Mouse (Mus musculus) forebrain, postnatal 0 days (tissue): Measurements from ENCODE around the gene Tlr11. TPM values are rescaled to one million over a fixed set of nuclear protein-coding genes. Genes with fewer than 3 reads are reported as not detected.

ENCODE experiments used
- ATAC-seq: fragments of 200-750 bp; cut with Nextera tagmentation; 2 replicates; pipeline ENCODE4 v1.8.0; 2017; ENCODE audit warnings: mild to moderate bottlenecking, moderate library complexity
- DNase-seq: peaks from one replicate; pipeline ENCODE4 v3.0.0-alpha.2; 2015
- H3K27ac ChIP-seq: fragments of 300-500 bp; sonication (generic); 2 replicates; pipeline ENCODE4 v1.5.1; 2014; ENCODE audit warnings: low read depth, mild to moderate bottlenecking, antibody characterized with exemption, low read length, moderate library complexity, mixed read lengths
- H3K27me3 ChIP-seq: fragments of 300-500 bp; sonication (generic); 2 replicates; pipeline ENCODE4 v1.6.1; 2014; ENCODE audit warnings: mild to moderate bottlenecking, low read length, mixed read lengths; ENCODE audit not compliant: insufficient read depth
- H3K36me3 ChIP-seq: fragments of 300-500 bp; sonication (generic); 2 replicates; pipeline ENCODE4 v1.6.1; 2014; ENCODE audit warnings: mild to moderate bottlenecking, moderate library complexity; ENCODE audit not compliant: insufficient read depth
- H3K4me1 ChIP-seq: fragments of 300-500 bp; sonication (generic); 2 replicates; pipeline ENCODE4 v1.6.1; 2014; ENCODE audit warnings: antibody characterized with exemption; ENCODE audit not compliant: insufficient read depth
- H3K4me2 ChIP-seq: fragments of 300-500 bp; sonication (generic); 2 replicates; pipeline ENCODE4 v1.6.1; 2014; ENCODE audit warnings: low read depth, mild to moderate bottlenecking, moderate library complexity
- H3K4me3 ChIP-seq: fragments of 300-500 bp; sonication (generic); 2 replicates; pipeline ENCODE4 v1.5.1; 2014; ENCODE audit warnings: low read depth, low read length, mixed read lengths
- H3K9ac ChIP-seq: fragments of 300-500 bp; sonication (generic); 2 replicates; pipeline ENCODE4 v1.6.1; 2014; ENCODE audit warnings: mild to moderate bottlenecking
- H3K9me3 ChIP-seq: fragments of 300-500 bp; sonication (generic); 2 replicates; pipeline ENCODE4 v1.6.1; 2016; ENCODE audit warnings: low read length
- CTCF ChIP-seq: sonication (generic); IDR thresholded peaks from 2 replicates; pipeline ENCODE4 v1.5.1; 2016; ENCODE audit warnings: antibody characterized with exemption, control low read depth, low read depth
- WGBS: fragments of 180-500 bp; shearing (Covaris S2); extraction: QIAGEN DNeasy Blood & Tissue Kit; methylation state at CpG from one replicate; pipeline ENCODE4 v1.1.7; 2014; 5-methylcytosine and 5-hydroxymethylcytosine counted together
- polyA plus RNA-seq: library from polyadenylated mRNA; unstranded; fragments of >200 nt; fragmentation: Nextera tagmentation; extraction: Ambion mirVana; gene quantifications from 2 replicates; pipeline ENCODE4 v1.2.1, GENCODE M21; 2015
- total RNA-seq: library from RNA; depleted of rRNA; stranded (reverse); fragments of >200 nt; gene quantifications from 2 replicates; pipeline ENCODE4 v1.2.3, GENCODE M21; 2014; rRNA removed

The Tlr11 gene
- not detected in 2 replicates for total RNA-seq
- polyA plus RNA-seq: not detected in 2 replicates

DNA sequence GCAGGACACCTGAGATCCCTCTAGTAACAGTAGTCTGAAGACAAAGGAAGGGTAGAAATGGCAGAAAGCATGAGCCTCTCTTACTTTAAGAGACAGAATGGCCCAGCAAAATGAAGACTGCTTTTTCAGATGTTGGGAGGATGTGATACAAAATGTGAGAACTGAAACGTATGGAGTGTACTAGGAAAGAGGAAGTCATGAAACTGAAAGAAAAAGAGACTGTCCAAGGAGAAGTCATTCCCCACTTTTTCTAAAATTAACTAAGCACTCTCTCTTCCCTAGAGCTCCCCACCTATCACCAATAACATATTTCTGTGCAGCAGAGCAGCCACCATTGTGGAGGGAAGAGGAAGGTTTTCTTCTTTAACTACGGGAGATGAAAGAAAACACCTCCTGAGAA lies at the start of gene Tlr11:
Tlr11 (plus strand) TSS at position 322 of the 400 bp plus-strand sequence.
- Histone ChIP-seq H3K27ac (no peak within 1 kb of the TSS), H3K9ac (no peak within 1 kb of the TSS), H3K4me1 (no peaks in the 10 kb centered on the region), H3K4me3 (no peak within 1 kb of the TSS), H3K4me2 (no peak within 1 kb of the TSS), H3K9me3 (no peaks in the 10 kb centered on the region), H3K36me3 (no peaks in the 10 kb centered on the region), H3K27me3 (no peaks in the 10 kb centered on the region)
- ATAC-seq: no peak
- no peak for DNase-seq
- WGBS: 86% methylated on average over 2 of the region's 2 CpGs
- no peak for TF ChIP-seq CTCF

DNA sequence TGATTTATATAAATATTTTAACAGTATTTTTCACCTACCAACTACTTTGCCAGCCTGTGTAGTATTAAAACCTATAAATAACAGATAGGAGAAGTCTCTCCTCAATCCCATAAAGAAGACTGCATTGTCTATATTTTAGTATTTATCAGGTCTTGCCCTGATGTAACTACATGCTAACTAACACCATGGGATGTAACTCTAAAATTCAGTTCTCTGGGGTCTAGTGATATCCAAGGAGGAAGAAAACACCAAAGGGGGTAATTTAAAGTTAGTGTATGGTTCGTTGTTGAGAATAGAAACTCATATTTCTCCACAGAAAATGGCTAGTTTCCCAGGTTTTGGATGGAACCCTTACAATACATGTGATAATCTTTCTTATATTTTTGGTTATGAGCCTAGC lies 31.1 kb upstream of the Tlr11 start, which contains the start of gene Olfr734:
Olfr734 (minus strand) TSS at position 101 of the 400 bp plus-strand sequence.
- Histone ChIP-seq H3K4me1 (no peaks in the 10 kb centered on the region), H3K4me3 (no peak within 1 kb of the TSS), H3K9me3 (no peaks in the 10 kb centered on the region), H3K4me2 (no peak within 1 kb of the TSS), H3K27ac (no peak within 1 kb of the TSS), H3K27me3 (no peaks in the 10 kb centered on the region), H3K36me3 (no peaks in the 10 kb centered on the region), H3K9ac (no peak within 1 kb of the TSS)
- WGBS: 66% methylated on average over 1 of the region's 1 CpGs
- DNase-seq (no peak), ATAC-seq (no peak)
- no peak for TF ChIP-seq CTCF

DNA sequence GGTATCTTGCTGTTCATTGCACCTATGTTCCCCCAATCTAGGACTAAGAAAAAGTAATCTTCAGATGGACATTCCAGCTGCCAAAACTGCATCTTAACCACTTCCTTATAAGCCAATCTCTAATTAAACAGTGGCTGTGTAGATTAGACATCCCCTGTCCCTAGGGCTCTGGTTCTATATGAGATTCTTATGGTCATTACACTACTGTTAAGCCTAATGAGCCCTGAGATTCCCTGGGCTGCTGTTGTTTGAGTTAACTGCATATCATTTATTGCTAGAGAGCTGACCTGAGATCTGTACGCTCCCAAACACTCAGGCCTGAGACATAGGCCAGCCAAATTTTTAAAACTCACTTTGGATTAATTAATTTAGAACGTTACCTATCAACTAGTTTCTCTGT lies 8.9 kb upstream of the Tlr11 start, which contains the start of gene Olfr735:
Olfr735 (minus strand) TSS at position 77 of the 400 bp plus-strand sequence.
- no peak for TF ChIP-seq CTCF
- ATAC-seq: no peak

DNA sequence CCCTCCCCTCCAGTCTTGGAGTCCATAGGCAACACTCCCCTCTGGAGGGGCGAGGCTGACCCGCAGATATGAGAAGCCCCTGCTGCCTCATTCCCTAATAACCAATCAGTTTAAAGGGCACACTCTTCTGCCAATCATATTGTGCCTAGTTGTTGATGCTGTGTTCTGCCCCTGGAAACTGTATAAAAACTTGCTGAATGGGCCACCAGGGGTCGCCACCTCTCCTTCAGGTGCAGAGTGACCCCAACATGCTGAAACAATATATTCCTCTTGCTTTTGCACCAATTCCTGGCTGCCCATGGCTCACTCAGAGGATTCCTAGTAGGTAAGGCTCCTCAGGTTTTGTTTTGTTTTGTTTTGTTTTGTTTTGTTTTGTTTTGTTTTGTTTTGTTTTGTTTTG lies 5.3 kb upstream of the Tlr11 start:
- Histone ChIP-seq H3K27ac (no peak overlapping the region), H3K9me3 (no peaks in the 10 kb centered on the region), H3K4me2 (no peak overlapping the region), H3K9ac (no peak overlapping the region), H3K4me3 (no peak overlapping the region), H3K4me1 (no peaks in the 10 kb centered on the region), H3K27me3 (no peaks in the 10 kb centered on the region), H3K36me3 (no peaks in the 10 kb centered on the region)
- 32% methylated on average over 3 of the region's 3 CpGs for WGBS
- DNase-seq (no peak), ATAC-seq (no peak)
- peak; percentile 11; the same call in 1 of the 2 replicates for TF ChIP-seq CTCF

More for the DNA sequence above, 8.9 kb upstream of the Tlr11 start, which contains the start of gene Olfr735:
- Histone ChIP-seq H3K27ac (no peak within 1 kb of the TSS), H3K4me1 (no peaks in the 10 kb centered on the region), H3K4me3 (no peak within 1 kb of the TSS), H3K9ac (no peak within 1 kb of the TSS), H3K27me3 (no peaks in the 10 kb centered on the region), H3K36me3 (no peaks in the 10 kb centered on the region), H3K9me3 (no peaks in the 10 kb centered on the region), H3K4me2 (no peak within 1 kb of the TSS)
- no peak for DNase-seq
- WGBS: 83% methylated on average over 2 of the region's 2 CpGs

DNA sequence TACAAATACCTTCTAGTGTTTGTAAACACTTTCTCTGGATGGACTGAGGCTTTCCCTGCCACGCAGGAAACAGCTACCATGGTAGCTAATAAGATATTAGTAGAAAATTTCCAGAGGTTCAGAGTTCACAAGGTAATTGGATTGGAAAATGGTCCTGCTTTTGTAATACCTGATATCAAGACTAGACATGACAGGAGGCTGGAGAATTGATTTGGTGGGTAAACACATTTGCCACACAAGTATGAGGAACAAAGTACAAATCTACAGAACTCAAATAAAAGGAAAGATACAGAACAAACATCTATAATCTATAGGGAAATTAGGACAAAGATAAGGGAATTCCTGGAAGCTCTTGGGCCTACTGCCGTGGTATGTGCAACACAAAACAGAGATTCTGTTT lies 989 bp upstream of the Tlr11 start:
- Histone ChIP-seq H3K4me3 (no peak overlapping the region), H3K27me3 (no peaks in the 10 kb centered on the region), H3K9ac (no peak overlapping the region), H3K4me1 (no peaks in the 10 kb centered on the region), H3K27ac (no peak overlapping the region), H3K36me3 (no peaks in the 10 kb centered on the region), H3K4me2 (no peak overlapping the region), H3K9me3 (no peaks in the 10 kb centered on the region)
- TF ChIP-seq CTCF: no peak
- 80% methylated on average over 2 of the region's 2 CpGs for WGBS
- DNase-seq (no peak), ATAC-seq (no peak)

DNA sequence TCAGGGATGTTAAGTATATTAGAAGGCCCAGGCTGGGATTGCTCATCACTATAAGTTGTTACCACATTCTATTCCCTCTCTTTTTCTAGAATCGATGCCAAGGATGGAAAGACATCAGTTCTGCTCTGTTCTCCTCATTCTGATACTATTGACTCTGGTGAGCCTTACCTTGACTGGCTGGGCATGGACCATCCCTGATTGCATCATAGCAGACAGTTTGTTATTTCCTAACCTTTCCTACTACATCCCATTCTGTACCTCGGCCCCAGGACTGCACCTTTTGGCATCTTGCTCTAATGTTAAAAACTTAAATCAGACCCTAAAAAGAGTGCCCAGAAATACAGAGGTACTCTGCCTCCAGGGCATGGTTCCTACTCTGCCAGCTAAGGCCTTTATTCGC lies 2.8 kb downstream of the Tlr11 start:
- no peaks in the 10 kb centered on the region for H3K36me3 ChIP-seq
- H3K9ac ChIP-seq: no peak overlapping the region
- no peak overlapping the region for H3K27ac ChIP-seq
- no peaks in the 10 kb centered on the region for H3K4me1 ChIP-seq
- H3K4me3 ChIP-seq: no peak overlapping the region
- no peaks in the 10 kb centered on the region for H3K27me3 ChIP-seq
- DNase-seq (no peak), ATAC-seq (no peak)
- H3K9me3 ChIP-seq: no peaks in the 10 kb centered on the region
- 86% methylated on average over 3 of the region's 3 CpGs for WGBS
- TF ChIP-seq CTCF: no peak
- H3K4me2 ChIP-seq: no peak overlapping the region

DNA sequence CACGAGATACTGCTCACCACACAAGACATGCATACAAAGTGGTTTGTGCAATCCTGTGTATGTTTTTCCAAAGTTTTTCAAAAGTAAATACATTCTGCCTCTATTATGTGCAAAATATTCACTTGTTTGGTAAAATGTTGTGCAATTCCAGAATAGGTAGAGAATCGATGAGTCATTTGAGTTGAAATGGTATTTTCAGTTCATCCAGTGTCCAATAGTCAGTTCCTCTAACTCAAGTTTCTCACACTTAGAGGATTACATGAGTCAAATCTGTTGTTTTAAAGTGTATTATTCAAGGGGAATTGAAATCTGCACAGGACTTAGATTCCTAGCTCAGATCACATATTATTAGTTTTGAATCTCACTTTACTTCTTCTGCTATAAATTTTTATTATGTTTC lies 5.8 kb downstream of the Tlr11 start:
- no peak overlapping the region for H3K9ac ChIP-seq
- TF ChIP-seq CTCF: no peak
- ATAC-seq (no peak), DNase-seq (no peak)
- no peak overlapping the region for H3K27ac ChIP-seq
- WGBS: 83% methylated on average over 2 of the region's 2 CpGs
- no peaks in the 10 kb centered on the region for H3K27me3 ChIP-seq
- no peak overlapping the region for H3K4me2 ChIP-seq
- no peaks in the 10 kb centered on the region for H3K4me1 ChIP-seq
- H3K4me3 ChIP-seq: no peak overlapping the region
- H3K36me3 ChIP-seq: no peaks in the 10 kb centered on the region
- H3K9me3 ChIP-seq: no peaks in the 10 kb centered on the region
